23 mouse cellular contexts compared by ENCODE assay signal in genomic region chr5:139726186-139726585, GRCm38 (mm10). TPM values are rescaled to one million over a fixed set of nuclear protein-coding genes. Genes with fewer than 3 reads are reported as not detected.
DNase-seq lines count a peak whose midpoint lies in the region; ATAC-seq and TF ChIP-seq lines count a peak whose summit lies in the region.
"Had no signal": no experiment of that assay in that cellular context is flagged by ENCODE, and none has a peak within 500 bp of the region (broad histone marks: within the 10 kb centered on the region; RNA-seq: fewer than 3 reads in every experiment).

No protein-coding gene starts in this region.

- H3K9me3 ChIP-seq in liver, postnatal 0 days (ENCODE audit: low read length): no peaks in the 10 kb centered on the region
- H3K9me3 ChIP-seq in heart, embryonic 11.5 days (replicated peaks; ENCODE audit: control insufficient read depth, low read length): no peaks in the 10 kb centered on the region
- H3K9me3 ChIP-seq: embryonic facial prominence, embryonic 15.5 days; forebrain, embryonic 15.5 days; intestine, embryonic 15.5 days; stomach, embryonic 15.5 days had no signal

- WGBS in liver, postnatal 0 days (ENCODE audit: insufficient replicate concordance): 66% methylated on average over 3 of the region's 3 CpGs
- 77% methylated on average over 3 of the region's 3 CpGs for WGBS in heart, embryonic 11.5 days (ENCODE audit: insufficient replicate concordance)

- DNase-seq in thymus, postnatal 4 days: peak; percentile 2
- no peak for DNase-seq in thymus, postnatal 14 days
- no peak for DNase-seq in liver, postnatal 0 days
- DNase-seq in ovary, postnatal 14 days (ENCODE audit: low spot score): no peak
- DNase-seq in right cerebral cortex, postnatal 25 days: no peak
- DNase-seq: cerebellum, adult 9-10 months; gastrocnemius, postnatal 14 days; heart, adult 2 months; kidney, adult 8-10 months; kidney, postnatal 10 days; left cerebral cortex, postnatal 4 days; lung, postnatal 4 days; right cerebral cortex, adult 18-20 months had no signal

- H3K4me1 ChIP-seq in bone marrow macrophage, adult 2 months (ENCODE audit: control insufficient read depth, insufficient read depth, low read length): peaks cover 55% of the 10 kb centered on the region
- H3K4me1 ChIP-seq in liver, postnatal 0 days (ENCODE audit: insufficient read depth): peaks cover 17% of the 10 kb centered on the region
- H3K4me1 ChIP-seq in heart, embryonic 11.5 days (ENCODE audit: control insufficient read depth, insufficient read depth, low read length): peaks cover 25% of the 10 kb centered on the region

- peak; percentile 35; the same call in 1 of the 2 replicates for ATAC-seq in liver, postnatal 0 days
- no peak for ATAC-seq in heart, embryonic 11.5 days (replicated peaks; ENCODE audit: insufficient number of reproducible peaks, low FRiP score, low TSS enrichment)
- ATAC-seq: forebrain, embryonic 15.5 days; hindbrain, embryonic 16.5 days; intestine, embryonic 15.5 days; Patski had no signal

- TF ChIP-seq EP300 in liver, postnatal 0 days (IDR thresholded peaks at IDR 0.05; ENCODE audit: low read depth): no peak

- peak overlapping the region; percentile 80 for H3K27ac ChIP-seq in bone marrow macrophage, adult 2 months (ENCODE audit: insufficient read depth, low read depth, low read length)
- H3K27ac ChIP-seq in liver, postnatal 0 days (ENCODE audit: low read depth): no peak overlapping the region
- H3K27ac ChIP-seq in heart, embryonic 11.5 days (ENCODE audit: low read depth, low read length): no peak overlapping the region
- H3K27ac ChIP-seq: embryonic facial prominence, embryonic 15.5 days; forebrain, embryonic 15.5 days; heart, adult 2 months; intestine, embryonic 15.5 days; liver, embryonic 14.5 days; stomach, embryonic 15.5 days had no signal

- no peak overlapping the region for H3K4me2 ChIP-seq in liver, postnatal 0 days (ENCODE audit: low read depth, low read length)
- H3K4me2 ChIP-seq in heart, embryonic 11.5 days: no peak overlapping the region
- H3K4me2 ChIP-seq: embryonic facial prominence, embryonic 15.5 days; forebrain, embryonic 15.5 days; intestine, embryonic 15.5 days; midbrain, embryonic 11.5 days; stomach, embryonic 15.5 days had no signal

- H3K9ac ChIP-seq in liver, postnatal 0 days (replicated peaks): no peak overlapping the region
- no peak overlapping the region for H3K9ac ChIP-seq in heart, embryonic 11.5 days (ENCODE audit: low read depth, low read length)
- H3K9ac ChIP-seq: embryonic facial prominence, embryonic 15.5 days; forebrain, embryonic 15.5 days; intestine, embryonic 15.5 days; liver, embryonic 14.5 days; stomach, embryonic 15.5 days had no signal

- TF ChIP-seq CTCF in bone marrow macrophage, adult 2 months (IDR thresholded peaks at IDR 0.05; ENCODE audit: low read depth, low read length): no peak
- TF ChIP-seq CTCF in liver, postnatal 0 days (IDR thresholded peaks at IDR 0.05; ENCODE audit: low read depth): no peak

- no peak overlapping the region for H3K4me3 ChIP-seq in bone marrow macrophage, adult 2 months (ENCODE audit: insufficient read depth, low read length)
- no peak overlapping the region for H3K4me3 ChIP-seq in liver, postnatal 0 days (ENCODE audit: low read depth, low read length)
- no peak overlapping the region for H3K4me3 ChIP-seq in heart, embryonic 11.5 days (ENCODE audit: low read depth, low read length)
- H3K4me3 ChIP-seq: embryonic facial prominence, embryonic 15.5 days; forebrain, embryonic 15.5 days; heart, adult 2 months; intestine, embryonic 15.5 days; stomach, embryonic 15.5 days had no signal

- TF ChIP-seq POLR2A in bone marrow macrophage, adult 2 months (IDR thresholded peaks at IDR 0.05; ENCODE audit: borderline replicate concordance, low read depth, low read length): no peak

- H3K36me3 ChIP-seq in liver, postnatal 0 days (replicated peaks; ENCODE audit: insufficient read depth, low read length): no peaks in the 10 kb centered on the region
- H3K36me3 ChIP-seq in heart, embryonic 11.5 days (ENCODE audit: control insufficient read depth, insufficient read depth, low read length): no peaks in the 10 kb centered on the region
- H3K36me3 ChIP-seq: embryonic facial prominence, embryonic 15.5 days; forebrain, embryonic 15.5 days; intestine, embryonic 15.5 days; stomach, embryonic 15.5 days had no signal

- H3K27me3 ChIP-seq in liver, postnatal 0 days (ENCODE audit: insufficient read depth, low read length): no peaks in the 10 kb centered on the region
- H3K27me3 ChIP-seq in heart, embryonic 11.5 days (ENCODE audit: control insufficient read depth, insufficient read depth, low read length): no peaks in the 10 kb centered on the region
- H3K27me3 ChIP-seq: embryonic facial prominence, embryonic 15.5 days; forebrain, embryonic 15.5 days; intestine, embryonic 15.5 days; Patski; stomach, embryonic 15.5 days had no signal

RNA-seq across cellular contexts. Expression of gene Micall2, which starts 9.9 kb away (rescaled TPM):
- polyA plus RNA-seq in bone marrow macrophage, adult 2 months (2012; ENCODE audit: insufficient read depth, insufficient read length, missing spikeins): 5.6 and 6.0 TPM in 2 replicates
- 4.9 and 5.8 TPM in 2 replicates for polyA plus RNA-seq in liver, postnatal 0 days (2015; fragmentation: Nextera tagmentation; extraction: Ambion mirVana)
- 2.4 and 3.8 TPM in 2 replicates for polyA plus RNA-seq in heart, embryonic 11.5 days (2014; fragmentation: Nextera tagmentation; extraction: Ambion mirVana)

RNA-seq across cellular contexts. Expression of gene Ints1, which starts 49.3 kb away (rescaled TPM):
- 27.3 and 29.8 TPM in 2 replicates for polyA plus RNA-seq in bone marrow macrophage, adult 2 months (2012; ENCODE audit: insufficient read depth, insufficient read length, missing spikeins)
- 5.6 and 6.4 TPM in 2 replicates for polyA plus RNA-seq in liver, postnatal 0 days (2015; fragmentation: Nextera tagmentation; extraction: Ambion mirVana)
- 21.4 and 26.4 TPM in 2 replicates for polyA plus RNA-seq in heart, embryonic 11.5 days (2014; fragmentation: Nextera tagmentation; extraction: Ambion mirVana)
